Mouse (Mus musculus) heart, postnatal 0 days (tissue): ENCODE results near the gene Nav2.

Source experiments
- CTCF ChIP-seq: IDR thresholded peaks from 2 replicates; pipeline ENCODE4 v1.5.1; 2016; ENCODE audit warnings: antibody characterized with exemption, control low read depth, low read depth
- EP300 ChIP-seq: IDR thresholded peaks from 2 replicates; pipeline ENCODE4 v1.6.1; 2016; ENCODE audit warnings: antibody characterized with exemption, low read depth

DNA sequence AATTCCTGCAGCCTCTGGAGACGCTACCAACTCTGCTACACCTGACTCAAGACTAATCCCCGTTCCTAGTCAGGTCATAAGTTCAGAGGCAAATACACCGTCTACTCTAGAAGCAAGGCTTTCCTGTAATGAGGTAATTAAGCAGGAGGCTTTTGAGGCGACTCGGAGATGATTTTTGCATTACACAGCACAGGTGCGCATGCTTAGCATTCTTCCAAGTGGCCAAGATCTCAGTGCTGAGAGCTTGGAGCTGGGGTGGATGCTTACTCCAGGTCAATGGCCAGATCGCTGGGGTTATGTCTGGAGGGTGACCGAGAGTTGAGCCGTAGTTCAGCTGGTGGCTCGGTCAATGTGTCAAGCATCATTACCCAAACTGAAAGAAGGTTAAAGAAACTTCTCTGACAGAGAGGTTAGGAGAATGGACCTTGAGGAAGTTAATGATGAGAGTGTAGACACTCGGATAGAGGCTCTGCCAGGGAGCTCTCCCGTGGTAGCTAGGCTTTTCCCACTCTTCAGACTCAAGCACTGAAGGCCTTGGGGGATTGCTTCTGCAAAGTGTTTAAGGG is 161.0 kb downstream of the Nav2 start:
- no peak for TF ChIP-seq CTCF
- TF ChIP-seq EP300 = no peak
